Mouse (Mus musculus) midbrain, embryonic 11.5 days (tissue): ENCODE measurements around the gene Dgat2. TPM values are rescaled to one million over a fixed set of nuclear protein-coding genes. Genes with fewer than 3 reads are reported as not detected.

Experiments used
- ATAC-seq: fragments of 200-750 bp; cut with Nextera tagmentation; 2 replicates; pipeline ENCODE4 v1.8.0; 2017; ENCODE audit warnings: moderate TSS enrichment, moderate library complexity; ENCODE audit not compliant: low FRiP score
- DNase-seq: peaks from one replicate; pipeline ENCODE4 v3.0.0; 2015; ENCODE audit warnings: low spot score; ENCODE audit errors: missing footprints
- H3K27ac ChIP-seq: fragments of 300-500 bp; sonication (generic); 2 replicates; pipeline ENCODE4 v1.5.1; 2014; ENCODE audit warnings: low read depth, low read length
- H3K27me3 ChIP-seq: fragments of 300-500 bp; sonication (generic); 2 replicates; pipeline ENCODE4 v1.6.1; 2014; ENCODE audit warnings: mild to moderate bottlenecking, low read length, moderate library complexity, mixed read lengths; ENCODE audit not compliant: control insufficient read depth, insufficient read depth
- H3K36me3 ChIP-seq: fragments of 300-500 bp; sonication (generic); 2 replicates; pipeline ENCODE4 v1.6.1; 2014; ENCODE audit warnings: mild to moderate bottlenecking, low read length, moderate library complexity, mixed read lengths; ENCODE audit not compliant: control insufficient read depth, insufficient read depth
- H3K4me1 ChIP-seq: fragments of 300-500 bp; sonication (generic); 2 replicates; pipeline ENCODE4 v1.6.1; 2014; ENCODE audit warnings: low read length; ENCODE audit not compliant: control insufficient read depth, insufficient read depth
- H3K4me2 ChIP-seq: fragments of 300-500 bp; sonication (generic); 2 replicates; pipeline ENCODE4 v1.6.1; 2014; ENCODE audit warnings: mild to moderate bottlenecking, moderate library complexity
- H3K4me3 ChIP-seq: fragments of 300-500 bp; sonication (generic); 2 replicates; pipeline ENCODE4 v1.5.1; 2014; ENCODE audit warnings: low read depth, low read length
- H3K9ac ChIP-seq: fragments of 300-500 bp; sonication (generic); 2 replicates; pipeline ENCODE4 v1.6.1; 2014; ENCODE audit warnings: low read length
- H3K9me3 ChIP-seq: fragments of 300-500 bp; sonication (generic); 2 replicates; pipeline ENCODE4 v1.6.1; 2016; ENCODE audit warnings: low read length; ENCODE audit not compliant: control insufficient read depth
- WGBS: fragments of 180-500 bp; shearing (Covaris S2); extraction: QIAGEN DNeasy Blood & Tissue Kit; methylation state at CpG from one replicate; pipeline ENCODE4 v1.1.7; 2014; 5-methylcytosine and 5-hydroxymethylcytosine counted together
- polyA plus RNA-seq: library from polyadenylated mRNA; unstranded; fragments of >200 nt; fragmentation: Nextera tagmentation; extraction: Ambion mirVana; gene quantifications from 2 replicates; pipeline ENCODE4 v1.2.1, GENCODE M21; 2014

The Dgat2 gene
- polyA plus RNA-seq, 1 experiment from 2014 or later: 9.8 TPM

DNA sequence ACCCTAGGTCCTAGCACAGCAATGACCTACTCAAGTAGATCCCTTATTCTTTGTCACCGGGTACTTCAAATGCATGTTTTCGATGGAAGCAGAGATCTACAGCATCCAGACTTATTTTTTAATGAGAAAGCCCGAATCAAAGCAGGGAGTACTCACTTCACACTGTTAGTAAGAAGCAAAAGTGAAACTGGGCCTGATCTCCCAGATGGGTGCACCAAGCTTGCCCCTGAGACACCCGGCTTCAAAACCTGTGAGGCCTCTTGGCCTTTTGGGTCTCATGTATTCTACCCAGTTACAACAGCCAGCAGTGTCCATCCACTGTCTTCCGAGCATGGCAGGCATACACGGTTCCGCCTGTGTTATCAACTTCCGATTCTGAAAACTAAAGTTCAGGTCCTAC is 53.6 kb downstream of the Dgat2 start:
- no peak overlapping the region for H3K4me3 ChIP-seq
- ATAC-seq: no peak
- H3K9ac ChIP-seq: no peak overlapping the region
- no peak overlapping the region for H3K4me2 ChIP-seq
- no peak overlapping the region for H3K27ac ChIP-seq
- WGBS: 94% methylated on average over 8 of the region's 8 CpGs
- no peaks in the 10 kb centered on the region for H3K27me3 ChIP-seq
- H3K36me3 ChIP-seq: no peaks in the 10 kb centered on the region
- DNase-seq: no peak
- H3K4me1 ChIP-seq: no peaks in the 10 kb centered on the region
- H3K9me3 ChIP-seq: no peaks in the 10 kb centered on the region

DNA sequence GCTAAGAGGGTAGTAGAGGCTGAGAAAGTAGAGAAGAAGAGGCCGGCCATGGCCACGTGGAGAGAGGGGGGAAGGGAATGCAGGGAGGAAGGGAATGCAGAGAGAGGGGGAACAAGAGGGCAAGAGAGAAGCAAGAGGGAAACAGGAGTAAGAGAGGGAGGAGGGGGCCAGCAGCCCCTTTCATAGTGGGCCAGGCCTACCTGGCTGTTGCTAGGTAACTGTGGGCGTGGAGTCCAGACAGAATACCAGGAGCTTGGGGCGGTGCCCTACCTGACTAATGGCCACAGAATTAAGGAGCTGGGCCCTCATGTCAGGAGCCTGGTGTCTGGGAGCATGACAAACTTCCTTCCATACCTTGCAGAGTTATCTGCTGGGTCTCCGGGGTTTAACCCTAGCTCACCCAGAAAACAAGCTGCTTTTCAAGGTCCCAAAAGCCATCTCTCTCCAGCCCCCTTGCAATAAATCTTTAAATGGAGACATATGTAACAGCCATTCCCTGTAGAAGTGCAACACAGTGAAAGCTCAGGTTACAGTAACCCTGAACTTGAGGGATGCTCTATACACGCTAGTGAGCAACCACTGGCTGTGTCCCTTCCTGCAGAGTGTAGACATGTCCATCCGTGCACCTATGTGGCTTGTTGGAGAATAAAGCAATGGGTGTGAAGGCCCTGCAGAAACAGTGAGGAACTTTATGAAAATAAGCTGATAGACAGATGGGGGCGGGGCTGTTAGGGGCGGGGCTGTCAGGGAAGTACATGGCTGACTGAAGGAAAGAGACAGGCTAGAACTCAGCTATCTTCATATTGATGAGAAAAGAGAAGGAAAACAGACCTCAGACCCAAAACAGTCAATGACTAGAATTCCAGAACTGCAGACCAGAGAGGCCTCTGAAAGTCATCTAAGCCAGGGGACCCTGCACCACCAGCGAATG is 54.2 kb downstream of the Dgat2 start:
- Histone ChIP-seq H3K4me1 (no peaks in the 10 kb centered on the region), H3K36me3 (no peaks in the 10 kb centered on the region), H3K27me3 (no peaks in the 10 kb centered on the region), H3K27ac (no peak overlapping the region), H3K4me3 (no peak overlapping the region), H3K4me2 (no peak overlapping the region), H3K9ac (no peak overlapping the region), H3K9me3 (no peaks in the 10 kb centered on the region)
- no peak for DNase-seq
- ATAC-seq: no peak
- 53% methylated on average over 10 of the region's 10 CpGs for WGBS

DNA sequence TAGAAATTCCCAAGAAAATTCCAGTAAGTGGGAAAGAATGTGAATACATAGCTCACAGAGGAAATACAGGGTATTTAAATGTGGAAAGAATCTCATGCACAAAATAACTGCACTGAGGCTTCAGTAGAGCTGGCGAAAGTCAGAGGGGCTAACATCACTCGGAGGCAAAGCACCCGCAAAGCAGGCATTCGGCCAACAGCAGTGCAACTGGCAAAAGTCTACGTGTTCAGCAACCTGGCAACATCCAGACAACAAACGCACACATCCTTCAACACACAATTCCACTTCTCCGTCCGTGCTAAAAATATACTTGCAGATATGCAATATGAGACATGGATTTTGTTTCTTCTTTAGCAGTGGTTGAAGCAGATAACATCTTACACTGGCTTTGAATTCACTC is 56.5 kb downstream of the Dgat2 start:
- 92% methylated on average over 8 of the region's 8 CpGs for WGBS
- ATAC-seq (no peak), DNase-seq (no peak)
- H3K4me3 ChIP-seq: no peak overlapping the region
- H3K27ac ChIP-seq: no peak overlapping the region
- no peaks in the 10 kb centered on the region for H3K9me3 ChIP-seq
- H3K4me2 ChIP-seq: no peak overlapping the region
- H3K4me1 ChIP-seq: no peaks in the 10 kb centered on the region
- no peaks in the 10 kb centered on the region for H3K36me3 ChIP-seq
- no peaks in the 10 kb centered on the region for H3K27me3 ChIP-seq
- no peak overlapping the region for H3K9ac ChIP-seq

DNA sequence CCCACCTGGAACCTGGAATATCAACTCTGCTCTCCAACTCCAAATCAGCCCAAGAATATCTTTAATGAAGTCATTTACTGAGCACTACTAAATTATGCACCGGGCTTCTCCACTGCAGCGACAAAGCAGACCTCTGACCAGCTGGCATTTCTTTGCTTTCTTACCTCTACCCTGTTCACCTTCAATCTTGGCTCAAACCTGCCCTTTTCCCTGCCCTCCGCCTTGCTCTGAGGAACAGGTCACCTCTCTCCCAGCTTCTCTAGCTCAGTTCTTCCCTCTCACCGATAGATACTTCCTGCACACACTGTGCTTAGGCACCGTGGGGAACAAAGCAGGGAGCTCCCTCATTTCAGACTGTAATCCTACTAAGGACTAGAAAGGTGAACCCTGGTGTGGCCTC is 59.9 kb downstream of the Dgat2 start:
- DNase-seq (no peak), ATAC-seq (no peak)
- Histone ChIP-seq H3K27me3 (no peaks in the 10 kb centered on the region), H3K9me3 (no peaks in the 10 kb centered on the region), H3K9ac (no peak overlapping the region), H3K27ac (no peak overlapping the region), H3K4me1 (no peaks in the 10 kb centered on the region), H3K4me2 (no peak overlapping the region), H3K4me3 (no peak overlapping the region), H3K36me3 (no peaks in the 10 kb centered on the region)
- WGBS: 69% methylated on average over 5 of the region's 5 CpGs

DNA sequence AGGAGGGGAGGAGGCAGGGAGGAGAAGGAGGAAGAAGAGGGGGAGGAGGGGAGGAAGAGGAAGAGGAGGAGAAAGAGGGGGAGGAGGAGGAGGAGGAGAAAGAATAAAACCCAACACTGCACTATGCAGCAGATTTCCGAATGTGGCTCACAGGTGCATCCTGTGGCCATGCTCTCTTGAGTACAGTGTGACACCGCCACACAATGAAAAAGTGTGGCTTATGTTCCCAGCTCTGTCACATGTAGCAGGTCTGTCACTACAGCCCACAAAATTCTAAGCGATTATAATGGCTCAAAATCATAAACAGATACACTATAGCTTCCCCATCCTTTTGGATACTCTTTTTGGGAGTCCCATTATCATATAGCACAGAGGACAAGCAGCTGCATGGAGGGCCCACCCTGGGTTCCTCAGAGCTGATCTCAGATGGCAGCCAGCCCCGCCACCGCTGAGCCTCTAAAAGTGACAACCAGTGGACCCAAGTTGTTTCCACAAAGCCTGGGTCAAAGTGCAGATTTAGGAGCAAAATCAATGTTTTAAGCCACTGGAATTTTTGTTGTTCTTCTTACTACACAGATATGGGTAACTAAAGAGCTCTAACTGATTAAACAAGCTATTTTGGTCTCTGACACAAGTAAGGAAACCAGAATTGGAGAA is 61.5 kb downstream of the Dgat2 start:
- no peaks in the 10 kb centered on the region for H3K9me3 ChIP-seq
- DNase-seq (no peak), ATAC-seq (no peak)
- no peaks in the 10 kb centered on the region for H3K4me1 ChIP-seq
- H3K4me2 ChIP-seq: no peak overlapping the region
- H3K9ac ChIP-seq: no peak overlapping the region
- 81% methylated on average over 5 of the region's 5 CpGs for WGBS
- no peak overlapping the region for H3K4me3 ChIP-seq
- no peak overlapping the region for H3K27ac ChIP-seq
- no peaks in the 10 kb centered on the region for H3K36me3 ChIP-seq
- H3K27me3 ChIP-seq: no peaks in the 10 kb centered on the region

DNA sequence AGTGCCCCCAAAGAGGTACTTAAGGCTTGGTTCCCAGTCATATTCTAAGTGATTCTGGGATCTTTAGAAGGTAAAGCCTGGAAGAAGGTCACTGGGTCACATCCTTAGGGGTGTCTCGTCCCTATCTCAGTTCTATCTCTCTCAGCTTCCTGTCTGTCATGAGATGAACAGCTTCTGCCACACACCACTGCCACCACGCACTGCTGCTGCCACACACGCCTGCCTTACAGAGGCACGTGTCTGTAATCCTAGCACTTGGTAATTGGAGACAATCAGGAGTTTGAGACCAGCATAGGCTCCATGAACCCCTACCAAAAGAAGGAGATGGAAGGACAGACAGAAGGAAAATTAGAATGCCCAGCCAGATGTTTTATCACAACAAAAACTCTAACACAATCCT is 62.4 kb downstream of the Dgat2 start:
- ATAC-seq (no peak), DNase-seq (no peak)

DNA sequence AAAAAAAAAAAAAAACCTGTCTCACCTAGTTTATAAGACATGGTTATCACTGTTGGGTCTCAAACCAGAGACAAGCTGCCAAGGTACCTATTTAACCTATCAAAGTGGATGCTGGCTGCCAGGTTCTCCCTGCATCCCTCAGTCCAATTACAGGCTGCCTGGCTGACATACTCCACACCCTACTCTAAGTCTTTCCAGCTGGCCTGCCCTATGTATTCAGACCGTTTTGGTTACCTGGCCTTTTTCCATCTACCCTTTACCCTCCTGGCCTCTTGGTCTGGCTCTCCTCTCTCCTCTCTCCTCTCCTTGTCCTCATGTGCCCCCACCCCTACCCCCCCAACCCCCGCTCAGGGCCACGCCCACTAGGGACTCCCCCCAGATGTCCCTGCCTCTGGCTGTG is 65.7 kb downstream of the Dgat2 start:
- Histone ChIP-seq H3K27ac (no peak overlapping the region), H3K36me3 (no peaks in the 10 kb centered on the region), H3K27me3 (no peaks in the 10 kb centered on the region), H3K9me3 (no peaks in the 10 kb centered on the region), H3K4me2 (no peak overlapping the region), H3K9ac (no peak overlapping the region), H3K4me3 (no peak overlapping the region), H3K4me1 (no peaks in the 10 kb centered on the region)
- WGBS: 79% methylated on average over 3 of the region's 3 CpGs
- DNase-seq (no peak), ATAC-seq (no peak)

More for the DNA sequence above, 62.4 kb downstream of the Dgat2 start:
- Histone ChIP-seq H3K36me3 (no peaks in the 10 kb centered on the region), H3K4me2 (no peak overlapping the region), H3K27me3 (no peaks in the 10 kb centered on the region), H3K9me3 (no peaks in the 10 kb centered on the region), H3K4me1 (no peaks in the 10 kb centered on the region), H3K9ac (no peak overlapping the region), H3K27ac (no peak overlapping the region), H3K4me3 (no peak overlapping the region)
- WGBS: 86% methylated on average over 4 of the region's 4 CpGs

DNA sequence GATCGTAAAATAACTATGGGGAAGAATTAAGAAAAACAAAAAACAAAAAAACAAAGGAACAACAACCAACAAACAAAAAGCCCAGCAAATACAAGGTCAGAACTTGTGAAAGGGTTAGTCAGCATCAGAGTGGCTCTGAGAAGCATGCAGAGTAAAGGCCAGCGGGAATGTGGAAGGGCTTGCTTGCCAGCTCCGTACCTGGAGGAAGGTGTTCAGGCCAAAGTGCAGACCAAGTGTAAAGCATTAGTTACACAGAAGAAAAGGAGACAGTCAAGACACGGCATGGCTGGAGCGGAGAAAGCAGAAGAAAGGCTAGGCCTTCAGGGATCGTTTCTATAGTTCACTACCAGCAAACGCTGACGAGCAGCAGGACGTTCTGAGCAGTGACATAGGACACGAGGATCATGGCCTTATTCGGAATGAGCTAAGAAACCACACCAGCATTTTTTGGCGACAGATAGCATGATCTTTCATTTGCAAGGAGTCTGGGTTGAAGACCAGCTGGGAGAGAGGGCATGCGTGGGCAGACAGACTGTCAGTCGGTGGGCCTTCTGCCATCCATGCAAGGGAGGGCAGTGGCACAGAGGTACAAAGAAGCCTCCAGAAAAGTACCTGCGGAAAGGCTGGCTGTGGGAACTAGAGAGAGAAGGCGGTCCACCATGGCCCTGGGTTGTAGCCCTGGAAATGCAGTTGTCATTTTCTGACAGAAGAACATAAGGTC is 68.4 kb downstream of the Dgat2 start:
- no peak overlapping the region for H3K9ac ChIP-seq
- H3K4me3 ChIP-seq: no peak overlapping the region
- ATAC-seq (no peak), DNase-seq (no peak)
- no peaks in the 10 kb centered on the region for H3K36me3 ChIP-seq
- 93% methylated on average over 16 of the region's 16 CpGs for WGBS
- H3K4me1 ChIP-seq: no peaks in the 10 kb centered on the region
- H3K4me2 ChIP-seq: no peak overlapping the region
- no peaks in the 10 kb centered on the region for H3K9me3 ChIP-seq
- no peaks in the 10 kb centered on the region for H3K27me3 ChIP-seq
- no peak overlapping the region for H3K27ac ChIP-seq

DNA sequence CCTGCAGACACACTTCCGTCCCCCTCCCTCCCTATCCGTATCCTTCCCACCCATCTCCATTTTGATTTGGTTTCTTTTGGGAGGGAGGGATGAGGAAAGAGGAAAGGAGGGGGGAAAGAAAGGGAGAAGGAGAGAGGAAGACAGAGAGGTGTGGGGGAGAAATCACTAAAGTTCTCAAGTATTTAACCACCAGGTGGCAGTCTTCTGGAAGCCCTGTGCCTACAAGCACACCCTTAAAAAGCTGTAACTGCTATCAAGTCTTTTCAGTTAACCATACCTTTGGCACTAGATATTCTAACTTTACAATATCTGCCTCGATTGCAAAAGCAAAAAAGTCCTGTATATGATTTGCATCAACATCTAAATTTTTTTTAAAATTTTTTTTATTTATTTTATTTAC is 75.0 kb downstream of the Dgat2 start:
- Histone ChIP-seq H3K4me1 (0 out of 2 replicates have a peak, but pooled peaks cover under 1% of the 10 kb centered on the region), H3K4me3 (no peak overlapping the region), H3K36me3 (no peaks in the 10 kb centered on the region), H3K9me3 (no peaks in the 10 kb centered on the region), H3K9ac (no peak overlapping the region), H3K4me2 (no peak overlapping the region), H3K27ac (no peak overlapping the region), H3K27me3 (no peaks in the 10 kb centered on the region)
- DNase-seq (peak; percentile 87), ATAC-seq (no peak)
- 62% methylated on average over 3 of the region's 3 CpGs for whole genome bisulfite sequencing
